Mouse (Mus musculus): ENCODE results near the gene Pcnp.

- TF ChIP-seq EP300 (IDR thresholded peaks at IDR 0.05; ENCODE audit: low read depth) (no peak), CTCF (IDR thresholded peaks at IDR 0.05; ENCODE audit: low read depth) (no peak)
Observed at GRCm38 (mm10) chr16:56008862-56009261, 20.7 kb downstream of the Pcnp start.

All from liver, postnatal 0 days (tissue).